Mouse (Mus musculus) ES-Bruce4 (cell line): ENCODE data around the gene Ubp1. TPM values are rescaled to one million over a fixed set of nuclear protein-coding genes. Genes with fewer than 3 reads are reported as not detected.
"Not testable (repeated sequence)": the region's sequence is repeated elsewhere in the genome, so short reads cannot be mapped to it uniquely, and the experiment has no call there.

ENCODE experiments used
- H3K27ac ChIP-seq: 2 replicates; pipeline ENCODE4 v1.5.1; 2012; ENCODE audit warnings: low read length, inconsistent platforms; ENCODE audit not compliant: insufficient read depth
- H3K27me3 ChIP-seq: 2 replicates; pipeline ENCODE4 v1.6.1; 2012; ENCODE audit warnings: mild to moderate bottlenecking, low read length, inconsistent platforms; ENCODE audit not compliant: control insufficient read depth, poor library complexity, insufficient read depth, severe bottlenecking
- H3K36me3 ChIP-seq: 2 replicates; pipeline ENCODE4 v1.6.1; 2012; ENCODE audit warnings: inconsistent platforms, mild to moderate bottlenecking, low read length, moderate library complexity; ENCODE audit not compliant: control insufficient read depth, poor library complexity, insufficient read depth, severe bottlenecking
- H3K4me1 ChIP-seq: one replicate; pipeline ENCODE4 v1.8.1; 2011; ENCODE audit warnings: low read length; ENCODE audit not compliant: control insufficient read depth, insufficient read depth
- H3K4me3 ChIP-seq: 2 replicates; pipeline ENCODE4 v1.5.1; 2011; ENCODE audit warnings: low read depth, mild to moderate bottlenecking, low read length
- H3K9ac ChIP-seq: 2 replicates; pipeline ENCODE4 v1.6.1; 2012; ENCODE audit warnings: low read depth, mild to moderate bottlenecking, inconsistent platforms; ENCODE audit not compliant: poor library complexity, severe bottlenecking
- H3K9me3 ChIP-seq: replicated peaks from 2 replicates; pipeline ENCODE4 v1.6.1; 2012; ENCODE audit warnings: mild to moderate bottlenecking, low read length, inconsistent platforms; ENCODE audit not compliant: control insufficient read depth, poor library complexity, insufficient read depth, severe bottlenecking
- CTCF ChIP-seq: IDR thresholded peaks from one replicate; pipeline ENCODE4 v1.8.1; 2011; ENCODE audit warnings: low read depth, low read length
- EP300 ChIP-seq: IDR thresholded peaks from 2 replicates; pipeline ENCODE4 v1.6.1; 2011; ENCODE audit warnings: low read depth, low read length; ENCODE audit not compliant: insufficient read depth
- POLR2A ChIP-seq: IDR thresholded peaks from one replicate; pipeline ENCODE4 v1.8.1; 2011; ENCODE audit warnings: low read length; ENCODE audit not compliant: insufficient read depth
- polyA plus RNA-seq: library from polyadenylated mRNA; stranded (reverse); fragments of >200 nt; gene quantifications from 2 replicates; pipeline ENCODE4 v1.2.4, GENCODE M21; 2011; ENCODE audit warnings: low read depth; ENCODE audit not compliant: missing spikeins, insufficient read depth, insufficient read length

Gene Ubp1
- polyA plus RNA-seq: 102 and 111 TPM in 2 replicates

GRCm38 (mm10) chr9:113930534-113931374, at the start of gene Ubp1:
TSS of gene Ubp1 (plus strand) at chr9:113930934.
- Histone ChIP-seq H3K4me1 (no peaks in the 10 kb centered on the region), H3K9ac (peak within 1 kb of the TSS; percentile 98), H3K27ac (peak within 1 kb of the TSS; percentile 84), H3K4me3 (peak within 1 kb of the TSS; percentile 94), H3K27me3 (no peaks in the 10 kb centered on the region), H3K9me3 (no peaks in the 10 kb centered on the region), H3K36me3 (no peaks in the 10 kb centered on the region)
- TF ChIP-seq POLR2A (peak; percentile 23), EP300 (no peak)

GRCm38 (mm10) chr9:113894903-113895302, 35.8 kb upstream of the Ubp1 start:
- no peak overlapping the region for H3K27ac ChIP-seq
- peaks cover 3% of the 10 kb centered on the region for H3K36me3 ChIP-seq
- TF ChIP-seq EP300: no peak
- TF ChIP-seq CTCF: no peak
- no peak for TF ChIP-seq POLR2A
- H3K4me3 ChIP-seq: no peak overlapping the region
- H3K4me1 ChIP-seq: no peaks in the 10 kb centered on the region
- no peaks in the 10 kb centered on the region for H3K9me3 ChIP-seq
- H3K9ac ChIP-seq: no peak overlapping the region
- no peaks in the 10 kb centered on the region for H3K27me3 ChIP-seq

DNA sequence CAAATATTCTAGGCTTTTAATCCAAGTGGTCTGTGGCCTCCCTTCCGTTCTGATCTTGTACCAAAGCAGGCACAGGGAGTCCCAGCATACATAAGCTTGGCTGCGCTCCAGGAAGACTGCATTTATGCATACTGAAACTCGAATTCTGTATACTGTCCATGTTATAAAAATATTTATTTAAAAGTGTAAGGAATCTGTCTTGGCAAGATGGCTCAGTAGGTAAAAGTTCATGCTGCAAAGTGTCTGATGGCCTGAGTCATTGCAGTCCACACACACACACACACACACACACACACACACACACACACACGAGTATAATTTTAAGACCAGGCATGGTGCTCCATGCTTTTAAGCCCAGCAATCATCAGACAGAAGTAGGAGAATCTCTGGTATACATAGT, 27.6 kb upstream of the Ubp1 start:
- no peak overlapping the region for H3K9ac ChIP-seq
- H3K27ac ChIP-seq: no peak overlapping the region
- no peak overlapping the region for H3K4me3 ChIP-seq
- H3K36me3 ChIP-seq: peaks cover 9% of the 10 kb centered on the region
- H3K4me1 ChIP-seq: no peaks in the 10 kb centered on the region
- TF ChIP-seq CTCF (no peak), EP300 (no peak), POLR2A (no peak)
- H3K27me3 ChIP-seq: no peaks in the 10 kb centered on the region
- H3K9me3 ChIP-seq: no peaks in the 10 kb centered on the region

GRCm38 (mm10) chr9:113904315-113904714, 26.4 kb upstream of the Ubp1 start:
- not testable (repeated sequence) for H3K9ac ChIP-seq, H3K9me3 ChIP-seq, H3K27ac ChIP-seq, H3K4me3 ChIP-seq, H3K27me3 ChIP-seq, H3K4me1 ChIP-seq
- H3K36me3 ChIP-seq: peaks cover 18% of the 10 kb centered on the region

GRCm38 (mm10) chr9:113915789-113916188, 14.9 kb upstream of the Ubp1 start:
- H3K9me3 ChIP-seq: no peaks in the 10 kb centered on the region
- TF ChIP-seq POLR2A (no peak), CTCF (no peak), EP300 (no peak)
- no peaks in the 10 kb centered on the region for H3K27me3 ChIP-seq
- no peak overlapping the region for H3K4me3 ChIP-seq
- no peaks in the 10 kb centered on the region; the same call in none of the 2 replicates for H3K36me3 ChIP-seq
- no peak overlapping the region for H3K9ac ChIP-seq
- H3K27ac ChIP-seq: no peak overlapping the region
- H3K4me1 ChIP-seq: no peaks in the 10 kb centered on the region

DNA sequence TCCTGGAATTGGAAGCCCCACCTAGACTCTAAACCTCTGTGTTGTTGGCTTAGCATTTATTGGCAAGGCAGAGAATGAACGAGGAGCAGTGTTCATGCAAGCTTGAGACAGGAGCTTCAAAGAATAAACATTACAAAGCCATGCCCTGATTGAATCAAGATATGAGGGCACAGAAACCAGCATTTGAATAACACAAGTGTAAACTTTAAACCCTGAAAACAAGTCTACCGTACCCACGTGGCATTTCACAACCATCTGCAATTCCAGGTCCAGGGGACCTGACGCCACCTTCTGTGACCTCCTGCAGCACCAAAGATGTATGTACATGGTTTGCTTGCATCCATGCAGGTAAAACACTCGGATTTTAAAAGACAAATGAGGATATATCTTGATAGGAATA, 8.1 kb upstream of the Ubp1 start:
- Histone ChIP-seq H3K4me1 (no peaks in the 10 kb centered on the region), H3K9me3 (no peaks in the 10 kb centered on the region), H3K27ac (no peak overlapping the region), H3K27me3 (no peaks in the 10 kb centered on the region), H3K36me3 (no peaks in the 10 kb centered on the region; the same call in 1 of the 2 replicates), H3K4me3 (no peak overlapping the region), H3K9ac (no peak overlapping the region)
- TF ChIP-seq CTCF: no peak
- no peak for TF ChIP-seq POLR2A
- TF ChIP-seq EP300: no peak
